Mouse (Mus musculus) embryonic facial prominence, embryonic 11.5 days (tissue): ENCODE measurements around the gene Cxcl2. TPM values are rescaled to one million over a fixed set of nuclear protein-coding genes. Genes with fewer than 3 reads are reported as not detected.
A peak's percentile ranks its signal among the peaks of the same experiment; 100 is the strongest.

ENCODE experiments used
- ATAC-seq: fragments of 200-750 bp; cut with Nextera tagmentation; replicated peaks from 2 replicates; pipeline ENCODE4 v1.8.0; 2017; ENCODE audit warnings: low read depth; ENCODE audit not compliant: insufficient number of reproducible peaks, low FRiP score, low TSS enrichment
- DNase-seq: peaks from one replicate; pipeline ENCODE4 v3.0.0-alpha.2; 2015; ENCODE audit warnings: low spot score
- H3K27ac ChIP-seq: fragments of 300-500 bp; sonication (generic); replicated peaks from 2 replicates; pipeline ENCODE4 v1.5.1; 2014; ENCODE audit warnings: mild to moderate bottlenecking, low read depth, low read length, control low read depth
- H3K27me3 ChIP-seq: fragments of 300-500 bp; sonication (generic); 2 replicates; pipeline ENCODE4 v1.6.1; 2014; ENCODE audit warnings: mild to moderate bottlenecking, low read length, moderate library complexity, mixed read lengths; ENCODE audit not compliant: control insufficient read depth, insufficient read depth
- H3K36me3 ChIP-seq: fragments of 300-500 bp; sonication (generic); replicated peaks from 2 replicates; pipeline ENCODE4 v1.6.1; 2014; ENCODE audit warnings: low read depth, mild to moderate bottlenecking, low read length, moderate library complexity, mixed read lengths; ENCODE audit not compliant: control insufficient read depth, insufficient read depth
- H3K4me1 ChIP-seq: fragments of 300-500 bp; sonication (generic); 2 replicates; pipeline ENCODE4 v1.6.1; 2014; ENCODE audit warnings: low read length, mixed read lengths; ENCODE audit not compliant: control insufficient read depth, insufficient read depth
- H3K4me2 ChIP-seq: fragments of 300-500 bp; sonication (generic); 2 replicates; pipeline ENCODE4 v1.6.1; 2014; ENCODE audit warnings: low read depth, mild to moderate bottlenecking, control low read depth, low read length, moderate library complexity
- H3K4me3 ChIP-seq: fragments of 300-500 bp; sonication (generic); 2 replicates; pipeline ENCODE4 v1.5.1; 2014; ENCODE audit warnings: low read depth, low read length, control low read depth
- H3K9ac ChIP-seq: fragments of 300-500 bp; sonication (generic); replicated peaks from 2 replicates; pipeline ENCODE4 v1.6.1; 2014; ENCODE audit warnings: mild to moderate bottlenecking, control low read depth, low read length
- H3K9me3 ChIP-seq: fragments of 300-500 bp; sonication (generic); replicated peaks from 2 replicates; pipeline ENCODE4 v1.6.1; 2016; ENCODE audit warnings: mild to moderate bottlenecking, low read length, inconsistent platforms, mixed read lengths; ENCODE audit not compliant: control insufficient read depth
- WGBS: fragments of 180-500 bp; shearing (Covaris S2); extraction: QIAGEN DNeasy Blood & Tissue Kit; methylation state at CpG from one replicate; pipeline ENCODE4 v1.1.7; 2014; 5-methylcytosine and 5-hydroxymethylcytosine counted together
- polyA plus RNA-seq: library from polyadenylated mRNA; unstranded; fragments of >200 nt; fragmentation: Nextera tagmentation; extraction: Ambion mirVana; gene quantifications from 2 replicates; pipeline ENCODE4 v1.2.1, GENCODE M21; 2014

Gene Cxcl2
- polyA plus RNA-seq: not detected in 2 replicates

GRCm38 (mm10) chr5:90903339-90904020 lies at the start of gene Cxcl2:
Gene Cxcl2 (plus strand): TSS chr5:90903871.
- no peak for DNase-seq
- no peaks in the 10 kb centered on the region for H3K36me3 ChIP-seq
- H3K9ac ChIP-seq: no peak within 1 kb of the TSS
- no peaks in the 10 kb centered on the region for H3K9me3 ChIP-seq
- H3K27me3 ChIP-seq: no peaks in the 10 kb centered on the region
- no peaks in the 10 kb centered on the region for H3K4me1 ChIP-seq
- no peak within 1 kb of the TSS for H3K27ac ChIP-seq
- WGBS: 9% methylated on average over 22 of the region's 22 CpGs
- H3K4me3 ChIP-seq: peak within 1 kb of the TSS; percentile 23
- peak within 1 kb of the TSS; percentile 58 for H3K4me2 ChIP-seq
- ATAC-seq: peak; percentile 74; the same call in 1 of the 2 replicates

- Histone ChIP-seq H3K27ac (no peak overlapping the region), H3K9me3 (no peaks in the 10 kb centered on the region), H3K4me1 (no peaks in the 10 kb centered on the region), H3K27me3 (no peaks in the 10 kb centered on the region), H3K36me3 (no peaks in the 10 kb centered on the region), H3K4me2 (no peak overlapping the region), H3K9ac (no peak overlapping the region), H3K4me3 (no peak overlapping the region)
- no peak for ATAC-seq
- WGBS: 75% methylated on average over 7 of the region's 7 CpGs
- no peak for DNase-seq
These were observed 48.1 kb upstream of the Cxcl2 start for GRCm38 (mm10) chr5:90855308-90856230.

GRCm38 (mm10) chr5:90857463-90857862 lies 46.2 kb upstream of the Cxcl2 start:
- Histone ChIP-seq H3K4me2 (no peak overlapping the region), H3K4me3 (no peak overlapping the region), H3K9ac (no peak overlapping the region), H3K36me3 (no peaks in the 10 kb centered on the region), H3K9me3 (no peaks in the 10 kb centered on the region), H3K27ac (no peak overlapping the region), H3K4me1 (no peaks in the 10 kb centered on the region), H3K27me3 (no peaks in the 10 kb centered on the region)
- WGBS: 70% methylated on average over 5 of the region's 5 CpGs
- ATAC-seq (no peak), DNase-seq (no peak)

- no peaks in the 10 kb centered on the region for H3K36me3 ChIP-seq
- no peak overlapping the region for H3K4me2 ChIP-seq
- H3K27me3 ChIP-seq: no peaks in the 10 kb centered on the region
- H3K4me1 ChIP-seq: no peaks in the 10 kb centered on the region
- DNase-seq: no peak
- no peaks in the 10 kb centered on the region for H3K9me3 ChIP-seq
- no peak overlapping the region for H3K9ac ChIP-seq
- ATAC-seq: no peak
- 88% methylated on average over 2 of the region's 2 CpGs for WGBS
- no peak overlapping the region for H3K27ac ChIP-seq
- H3K4me3 ChIP-seq: no peak overlapping the region
These were observed 45.2 kb upstream of the Cxcl2 start for GRCm38 (mm10) chr5:90858429-90858828.

- no peak overlapping the region for H3K27ac ChIP-seq
- H3K9me3 ChIP-seq: no peaks in the 10 kb centered on the region
- WGBS: 79% methylated on average over 3 of the region's 3 CpGs
- H3K4me3 ChIP-seq: no peak overlapping the region
- H3K4me1 ChIP-seq: no peaks in the 10 kb centered on the region
- no peak for DNase-seq
- no peaks in the 10 kb centered on the region for H3K27me3 ChIP-seq
- no peak overlapping the region for H3K9ac ChIP-seq
- H3K36me3 ChIP-seq: no peaks in the 10 kb centered on the region
- no peak overlapping the region for H3K4me2 ChIP-seq
- no peak for ATAC-seq
These were observed 44.6 kb upstream of the Cxcl2 start for GRCm38 (mm10) chr5:90859031-90859430.

- WGBS: 84% methylated on average over 6 of the region's 6 CpGs
- Histone ChIP-seq H3K27me3 (no peaks in the 10 kb centered on the region), H3K4me3 (no peak overlapping the region), H3K36me3 (no peaks in the 10 kb centered on the region), H3K9me3 (no peaks in the 10 kb centered on the region), H3K4me2 (no peak overlapping the region), H3K4me1 (no peaks in the 10 kb centered on the region), H3K9ac (no peak overlapping the region), H3K27ac (no peak overlapping the region)
- DNase-seq (no peak), ATAC-seq (no peak)
These were observed 41.7 kb upstream of the Cxcl2 start for GRCm38 (mm10) chr5:90861876-90862375.

GRCm38 (mm10) chr5:90866770-90867169 lies 36.9 kb upstream of the Cxcl2 start:
- Histone ChIP-seq H3K4me1 (no peaks in the 10 kb centered on the region), H3K9me3 (no peaks in the 10 kb centered on the region), H3K4me3 (no peak overlapping the region), H3K27me3 (no peaks in the 10 kb centered on the region), H3K4me2 (no peak overlapping the region), H3K36me3 (no peaks in the 10 kb centered on the region), H3K9ac (no peak overlapping the region), H3K27ac (no peak overlapping the region)
- DNase-seq (no peak), ATAC-seq (no peak)

- 80% methylated on average over 7 of the region's 7 CpGs for WGBS
- Histone ChIP-seq H3K27me3 (no peaks in the 10 kb centered on the region), H3K9me3 (no peaks in the 10 kb centered on the region), H3K36me3 (no peaks in the 10 kb centered on the region), H3K4me3 (no peak overlapping the region), H3K9ac (no peak overlapping the region), H3K4me1 (no peaks in the 10 kb centered on the region; the same call in 1 of the 2 replicates), H3K27ac (no peak overlapping the region), H3K4me2 (no peak overlapping the region)
- ATAC-seq (no peak), DNase-seq (no peak)
These were observed 31.3 kb upstream of the Cxcl2 start for GRCm38 (mm10) chr5:90872377-90872776.
